Mouse (Mus musculus) intestine, embryonic 15.5 days (tissue): Measurements from ENCODE around the gene Ecm1. TPM values are rescaled to one million over a fixed set of nuclear protein-coding genes. Genes with fewer than 3 reads are reported as not detected.

Source experiments
- ATAC-seq: fragments of 200-750 bp; cut with Nextera tagmentation; 2 replicates; pipeline ENCODE4 v1.8.0; 2017; ENCODE audit warnings: moderate TSS enrichment, moderate library complexity
- H3K27ac ChIP-seq: fragments of 300-500 bp; sonication (generic); 2 replicates; pipeline ENCODE4 v1.5.1; 2015; ENCODE audit warnings: mild to moderate bottlenecking, inconsistent platforms
- H3K27me3 ChIP-seq: fragments of 300-500 bp; sonication (generic); replicated peaks from 2 replicates; pipeline ENCODE4 v1.6.1; 2015; ENCODE audit warnings: inconsistent platforms
- H3K36me3 ChIP-seq: fragments of 300-500 bp; sonication (generic); 2 replicates; pipeline ENCODE4 v1.6.1; 2015; ENCODE audit warnings: inconsistent platforms
- H3K4me1 ChIP-seq: fragments of 300-500 bp; sonication (generic); replicated peaks from 2 replicates; pipeline ENCODE4 v1.6.1; 2015; ENCODE audit warnings: inconsistent platforms
- H3K4me2 ChIP-seq: fragments of 300-500 bp; sonication (generic); replicated peaks from 2 replicates; pipeline ENCODE4 v1.6.1; 2015; ENCODE audit warnings: mild to moderate bottlenecking, inconsistent platforms
- H3K4me3 ChIP-seq: fragments of 300-500 bp; sonication (generic); replicated peaks from 2 replicates; pipeline ENCODE4 v1.5.1; 2015; ENCODE audit warnings: inconsistent platforms
- H3K9ac ChIP-seq: fragments of 300-500 bp; sonication (generic); 2 replicates; pipeline ENCODE4 v1.6.1; 2015; ENCODE audit warnings: inconsistent platforms
- H3K9me3 ChIP-seq: fragments of 300-500 bp; sonication (generic); 2 replicates; pipeline ENCODE4 v1.6.1; 2016; ENCODE audit warnings: inconsistent platforms
- WGBS: fragments of 180-500 bp; shearing (Covaris S2); methylation state at CpG from one replicate; pipeline ENCODE4 v1.1.7; 2015; 5-methylcytosine and 5-hydroxymethylcytosine counted together
- polyA plus RNA-seq: library from polyadenylated mRNA; unstranded; fragments of >200 nt; fragmentation: Nextera tagmentation; extraction: Ambion mirVana; gene quantifications from 2 replicates; pipeline ENCODE4 v1.2.1, GENCODE M21; 2015

The Ecm1 gene
- polyA plus RNA-seq, 1 experiment from 2014 or later = 20.2 TPM

DNA sequence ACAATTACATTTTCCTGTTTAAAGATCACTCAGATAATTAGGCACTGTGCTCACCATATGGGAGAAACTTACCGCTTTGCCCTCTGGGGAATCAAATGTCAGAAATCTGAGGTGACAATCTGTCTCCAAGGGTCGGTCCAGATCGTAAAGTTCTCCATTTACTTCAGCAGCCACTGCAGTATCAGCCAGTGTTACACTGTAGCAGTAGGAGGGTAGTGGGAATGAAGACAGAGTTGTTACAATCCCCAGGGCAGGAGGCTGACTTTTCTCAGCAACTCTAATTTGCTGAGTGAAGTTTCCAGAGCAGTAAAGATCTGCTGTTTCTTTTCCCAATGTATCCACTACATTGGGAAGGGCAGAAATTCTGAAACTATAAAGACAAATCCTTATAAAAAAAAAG is 13.6 kb upstream of the Ecm1 start:
- Histone ChIP-seq H3K9me3 (no peaks in the 10 kb centered on the region), H3K4me3 (no peak overlapping the region)
- no peak for ATAC-seq

DNA sequence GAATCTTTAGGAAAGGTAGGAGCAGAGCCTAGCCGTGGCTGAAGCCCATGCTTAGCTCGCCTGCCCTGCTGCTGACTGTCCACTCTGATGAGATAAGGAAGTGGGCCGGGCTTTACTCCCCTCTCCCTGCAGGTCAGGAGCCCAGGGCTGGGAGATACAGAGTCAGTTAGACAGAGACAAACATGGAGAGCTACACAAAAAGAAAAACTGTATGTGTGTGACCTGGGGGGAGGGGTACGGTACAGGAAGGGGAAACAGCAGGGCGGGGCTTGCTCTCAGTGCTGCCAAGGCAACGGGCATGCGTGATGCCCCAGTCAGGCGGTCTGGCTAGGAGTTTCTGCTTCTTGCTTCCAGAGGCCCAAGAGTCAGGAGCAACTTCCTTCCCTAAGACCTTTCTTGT is 1.0 kb upstream of the Ecm1 start:
- Histone ChIP-seq H3K36me3 (peaks cover 32% of the 10 kb centered on the region), H3K27me3 (no peaks in the 10 kb centered on the region), H3K9ac (no peak overlapping the region), H3K4me3 (no peak overlapping the region), H3K9me3 (no peaks in the 10 kb centered on the region), H3K4me2 (no peak overlapping the region), H3K4me1 (peaks cover 7% of the 10 kb centered on the region), H3K27ac (0 out of 2 replicates have a peak overlapping the region, but pooled peaks have one; percentile 2)
- ATAC-seq = no peak
- WGBS = 49% methylated on average over 8 of the region's 8 CpGs

More for the DNA sequence above, 13.6 kb upstream of the Ecm1 start:
- 87% methylated on average over 3 of the region's 3 CpGs for WGBS
- peaks cover 17% of the 10 kb centered on the region; the same call in 1 of the 2 replicates for H3K36me3 ChIP-seq
- H3K27ac ChIP-seq = no peak overlapping the region
- no peak overlapping the region for H3K9ac ChIP-seq
- H3K27me3 ChIP-seq = no peaks in the 10 kb centered on the region
- H3K4me1 ChIP-seq = no peaks in the 10 kb centered on the region
- H3K4me2 ChIP-seq = no peak overlapping the region

DNA sequence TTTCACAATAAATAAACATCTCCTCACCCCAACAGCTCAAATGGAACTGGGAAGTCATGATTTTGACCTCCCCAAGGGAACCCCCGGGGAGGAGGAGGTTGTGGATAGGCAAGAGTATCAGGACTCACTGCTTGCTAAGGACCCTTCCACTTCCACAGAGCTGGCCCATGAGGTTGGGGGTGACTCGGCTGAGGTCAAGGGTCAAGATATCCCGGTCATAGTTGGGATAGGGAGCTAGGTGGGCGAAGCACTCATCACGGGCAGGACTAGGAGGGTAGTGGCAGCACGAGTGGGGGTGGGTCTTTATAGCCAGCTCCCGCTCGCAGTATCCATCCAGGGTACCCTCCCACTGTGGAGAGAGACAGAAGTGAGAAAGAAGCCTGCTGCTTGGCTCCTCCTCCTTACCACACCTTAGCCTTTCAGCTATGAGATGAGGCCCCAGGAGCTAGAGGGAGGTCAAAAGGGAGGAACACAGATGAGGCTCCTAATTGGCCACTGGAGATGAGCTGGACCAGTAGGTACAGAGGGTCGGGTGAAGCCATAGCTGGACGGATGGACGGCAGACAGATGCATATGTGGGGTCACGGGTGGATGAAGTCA is 4.2 kb downstream of the Ecm1 start:
- 88% methylated on average over 12 of the region's 12 CpGs for WGBS
- Histone ChIP-seq H3K4me1 (peaks cover 14% of the 10 kb centered on the region), H3K36me3 (0 out of 2 replicates have a peak, but pooled peaks cover 9% of the 10 kb centered on the region), H3K9ac (no peak overlapping the region), H3K27ac (no peak overlapping the region), H3K9me3 (no peaks in the 10 kb centered on the region), H3K27me3 (no peaks in the 10 kb centered on the region), H3K4me2 (no peak overlapping the region), H3K4me3 (no peak overlapping the region)
- ATAC-seq = no peak

DNA sequence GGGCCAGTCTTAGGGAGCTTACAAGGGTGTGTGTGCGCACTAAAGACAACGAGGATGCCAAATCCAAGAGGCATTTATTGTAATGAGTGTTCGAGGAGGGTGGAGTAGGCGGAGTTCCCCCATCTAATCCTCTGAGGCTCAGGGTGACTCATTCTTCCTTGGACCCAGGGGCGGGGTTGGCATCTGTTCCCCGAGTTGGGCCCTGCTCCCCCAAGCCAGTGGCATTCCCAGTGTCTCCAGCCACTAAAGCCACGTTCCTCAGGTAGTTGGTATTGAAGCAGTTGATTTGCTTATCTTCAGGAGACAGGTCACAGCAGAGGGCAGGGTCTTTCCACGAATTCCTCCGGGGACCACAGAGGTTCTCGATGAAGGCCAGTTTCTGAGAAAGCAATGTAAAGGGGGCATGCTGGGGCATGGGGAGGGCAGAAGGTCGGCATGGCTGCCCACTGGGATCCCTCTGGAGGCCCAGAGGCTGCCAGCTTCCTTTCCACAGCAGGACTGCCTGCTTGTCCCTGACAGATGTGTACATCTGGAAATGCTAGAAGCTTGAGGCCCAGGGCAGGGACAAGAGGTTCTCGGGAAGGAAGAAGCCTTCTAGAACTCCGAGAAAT is 5.2 kb downstream of the Ecm1 start:
- Histone ChIP-seq H3K4me1 (peaks cover 8% of the 10 kb centered on the region), H3K4me3 (no peak overlapping the region), H3K9me3 (no peaks in the 10 kb centered on the region), H3K36me3 (0 out of 2 replicates have a peak, but pooled peaks cover 7% of the 10 kb centered on the region), H3K9ac (no peak overlapping the region), H3K27ac (peak overlapping the region; percentile 23; the same call in 1 of the 2 replicates), H3K27me3 (no peaks in the 10 kb centered on the region), H3K4me2 (no peak overlapping the region)
- 69% methylated on average over 13 of the region's 13 CpGs for WGBS
- ATAC-seq = no peak

DNA sequence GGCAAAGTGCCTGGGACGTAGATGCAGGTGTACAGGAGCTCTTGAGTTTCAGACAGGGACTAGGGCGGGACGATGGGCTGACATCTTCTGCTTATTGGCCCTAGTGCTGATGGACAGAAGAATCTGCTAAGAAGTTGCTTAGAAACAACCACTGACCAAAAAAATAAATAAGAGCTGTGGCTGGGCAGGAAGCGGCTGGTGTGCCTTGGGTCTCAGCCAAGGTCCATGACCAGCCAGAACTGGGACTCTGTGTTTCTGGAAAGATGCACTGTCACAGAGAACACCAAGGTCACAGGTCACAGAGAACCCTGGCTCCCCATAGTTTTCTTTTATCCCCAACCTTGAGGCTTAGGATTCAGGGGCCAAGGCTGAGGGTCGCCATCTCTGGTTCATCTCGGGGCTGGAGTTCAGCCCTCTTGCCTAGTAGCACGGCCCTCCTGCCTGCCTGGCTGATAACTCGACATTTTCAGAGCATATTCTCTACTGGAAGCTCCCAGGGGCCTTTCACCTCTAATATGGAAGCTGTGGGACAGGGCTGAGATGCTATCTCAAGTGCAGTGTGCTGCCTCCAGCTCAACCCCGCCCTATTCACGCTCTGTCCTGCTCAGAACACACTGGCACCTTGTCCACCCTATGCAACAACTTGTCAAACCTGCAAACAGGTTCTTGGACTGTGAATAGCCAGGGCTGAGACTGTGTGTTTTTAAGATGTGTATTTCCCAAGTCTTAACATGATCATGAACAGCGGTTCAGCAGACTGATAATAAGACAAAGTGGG is 6.4 kb downstream of the Ecm1 start:
- Histone ChIP-seq H3K9ac (no peak overlapping the region), H3K27ac (no peak overlapping the region), H3K4me1 (peaks cover 7% of the 10 kb centered on the region; the same call in 1 of the 2 replicates), H3K9me3 (no peaks in the 10 kb centered on the region), H3K4me2 (no peak overlapping the region), H3K36me3 (0 out of 2 replicates have a peak, but pooled peaks cover 7% of the 10 kb centered on the region), H3K4me3 (no peak overlapping the region), H3K27me3 (no peaks in the 10 kb centered on the region)
- no peak for ATAC-seq
- 77% methylated on average over 11 of the region's 11 CpGs for WGBS

DNA sequence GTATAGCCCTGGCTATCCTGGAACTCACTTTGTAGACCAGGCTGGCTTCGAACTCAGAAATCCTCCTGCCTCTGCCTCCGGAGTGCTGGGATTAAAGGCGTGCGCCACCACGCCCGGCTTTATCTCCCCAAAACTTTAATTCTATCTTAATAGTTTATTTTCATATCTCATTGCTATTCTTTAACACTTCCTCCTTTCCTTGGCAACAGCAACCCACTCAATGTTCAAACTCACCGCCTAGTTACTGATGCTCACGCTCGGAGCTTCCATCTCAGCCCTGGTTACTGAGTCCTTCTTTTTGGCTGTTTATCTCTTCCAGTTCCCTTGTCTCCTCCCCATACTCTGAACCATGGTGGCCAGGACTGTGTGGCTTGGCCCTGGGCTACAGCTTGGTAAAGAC is 7.1 kb downstream of the Ecm1 start:
- no peak overlapping the region for H3K9ac ChIP-seq
- ATAC-seq = no peak

DNA sequence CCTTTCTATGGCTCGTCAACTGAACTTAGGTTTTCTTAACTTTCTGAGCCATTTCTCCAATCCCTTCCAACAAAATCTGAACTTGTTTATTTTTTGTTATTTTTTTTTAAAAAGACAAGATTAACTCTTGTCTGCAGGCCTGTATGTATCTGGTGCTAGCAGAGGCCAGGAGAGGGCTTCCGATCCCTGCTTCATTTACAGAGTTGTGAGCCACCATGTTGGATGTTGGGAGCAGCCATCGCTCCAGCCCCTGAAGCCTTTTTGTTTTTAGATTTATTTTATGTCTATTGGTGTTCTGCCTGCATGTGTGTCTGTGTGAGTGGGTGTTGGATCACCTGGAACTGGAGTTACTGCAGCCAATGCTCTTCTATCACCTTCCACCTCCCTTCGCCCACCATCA is 7.6 kb downstream of the Ecm1 start:
- no peaks in the 10 kb centered on the region for H3K9me3 ChIP-seq
- no peak overlapping the region for H3K9ac ChIP-seq
- no peak overlapping the region for H3K27ac ChIP-seq
- H3K27me3 ChIP-seq = no peaks in the 10 kb centered on the region
- no peak overlapping the region for H3K4me2 ChIP-seq
- no peak overlapping the region for H3K4me3 ChIP-seq
- 0 out of 2 replicates have a peak, but pooled peaks cover 7% of the 10 kb centered on the region for H3K36me3 ChIP-seq
- H3K4me1 ChIP-seq = peaks cover 7% of the 10 kb centered on the region; the same call in 1 of the 2 replicates
- no peak for ATAC-seq
- WGBS = 87% methylated on average over 4 of the region's 4 CpGs

More for the DNA sequence above, 7.1 kb downstream of the Ecm1 start:
- no peaks in the 10 kb centered on the region for H3K9me3 ChIP-seq
- 0 out of 2 replicates have a peak, but pooled peaks cover 7% of the 10 kb centered on the region for H3K36me3 ChIP-seq
- 95% methylated on average over 9 of the region's 9 CpGs for WGBS
- H3K27me3 ChIP-seq = no peaks in the 10 kb centered on the region
- H3K4me2 ChIP-seq = no peak overlapping the region
- H3K4me3 ChIP-seq = no peak overlapping the region
- no peak overlapping the region for H3K27ac ChIP-seq
- peaks cover 7% of the 10 kb centered on the region; the same call in 1 of the 2 replicates for H3K4me1 ChIP-seq

DNA sequence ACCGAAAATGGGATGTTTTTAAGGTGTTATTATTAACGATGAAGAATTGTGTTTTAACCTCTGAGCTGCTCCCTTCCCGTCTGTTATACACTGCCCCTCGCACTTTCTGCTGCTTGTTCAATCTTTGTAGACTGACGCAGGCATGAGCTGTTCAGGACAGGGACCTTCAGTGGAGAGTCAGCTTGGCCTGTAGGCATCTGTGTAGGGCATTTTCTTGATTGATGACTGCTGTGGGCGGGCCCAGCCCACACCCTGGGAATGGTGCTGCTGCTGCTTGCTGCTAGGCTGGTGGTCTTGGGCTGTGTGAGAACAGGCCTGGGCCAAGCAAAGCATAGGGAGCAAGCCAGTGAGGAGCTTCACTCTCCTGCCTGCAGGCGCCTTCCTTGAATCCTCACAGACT is 8.9 kb downstream of the Ecm1 start:
- Histone ChIP-seq H3K9ac (no peak overlapping the region), H3K4me3 (no peak overlapping the region), H3K27me3 (no peaks in the 10 kb centered on the region), H3K4me1 (peaks cover 7% of the 10 kb centered on the region; the same call in 1 of the 2 replicates), H3K4me2 (no peak overlapping the region), H3K36me3 (0 out of 2 replicates have a peak, but pooled peaks cover 3% of the 10 kb centered on the region), H3K9me3 (no peaks in the 10 kb centered on the region), H3K27ac (no peak overlapping the region)
- 72% methylated on average over 7 of the region's 7 CpGs for WGBS
- no peak for ATAC-seq

DNA sequence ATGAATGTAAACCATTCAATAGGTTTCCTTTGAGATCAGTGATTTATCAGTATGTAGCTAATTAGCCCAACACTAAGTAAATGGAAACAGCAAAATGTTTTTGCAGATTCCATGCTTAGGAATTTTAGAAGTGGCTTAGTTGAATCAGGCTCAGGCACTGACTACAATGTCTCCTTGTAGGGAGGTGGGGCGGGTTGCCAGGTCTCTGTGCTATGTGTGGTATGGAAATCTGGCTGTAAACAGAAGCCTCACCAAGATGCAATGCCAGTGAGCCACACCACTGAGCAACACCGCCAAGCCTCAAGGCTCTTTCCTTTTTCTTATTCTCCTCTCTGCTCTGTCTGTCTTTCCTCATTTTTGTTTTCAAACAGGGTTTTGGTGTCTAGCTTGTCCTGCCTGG is 10.5 kb downstream of the Ecm1 start:
- Histone ChIP-seq H3K4me1 (no peaks in the 10 kb centered on the region), H3K27ac (no peak overlapping the region), H3K27me3 (no peaks in the 10 kb centered on the region), H3K4me3 (no peak overlapping the region), H3K9ac (no peak overlapping the region), H3K9me3 (no peaks in the 10 kb centered on the region), H3K36me3 (no peaks in the 10 kb centered on the region), H3K4me2 (no peak overlapping the region)
- ATAC-seq = no peak
- WGBS = 70% methylated on average over 2 of the region's 2 CpGs

DNA sequence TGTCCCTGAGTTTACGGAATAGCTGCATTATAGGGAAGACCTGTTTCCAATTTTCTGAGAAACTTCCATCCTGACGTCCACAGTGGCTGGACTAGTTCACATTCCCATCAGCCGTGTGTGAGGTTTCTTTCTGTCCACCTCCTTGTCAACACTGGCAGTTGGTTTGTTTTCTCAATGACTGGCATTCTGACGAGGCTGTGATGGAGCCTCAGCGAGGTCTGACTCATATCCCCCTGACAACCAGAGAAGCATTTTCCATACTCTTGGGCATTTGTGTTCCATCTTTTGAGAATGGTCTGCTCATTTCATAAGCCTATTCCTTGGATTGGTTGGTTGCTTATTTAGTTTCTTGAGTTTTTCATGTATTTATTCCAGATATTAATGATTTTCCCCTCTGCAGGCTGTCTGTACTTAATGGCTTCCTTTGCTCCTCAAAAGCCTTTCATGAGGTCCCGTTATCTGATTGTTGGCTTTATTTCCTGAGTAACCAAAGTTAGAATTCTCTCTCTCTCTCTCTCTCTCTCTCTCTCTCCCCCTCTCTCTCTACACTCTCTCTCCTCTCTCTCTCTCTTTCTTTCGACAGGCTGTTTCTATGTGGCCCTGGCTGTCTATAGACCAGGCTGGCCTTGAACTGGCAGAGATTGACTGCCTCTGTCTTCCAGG is 12.5 kb downstream of the Ecm1 start:
- Histone ChIP-seq H3K27ac (no peak overlapping the region), H3K9ac (no peak overlapping the region), H3K27me3 (no peaks in the 10 kb centered on the region), H3K4me3 (no peak overlapping the region), H3K36me3 (no peaks in the 10 kb centered on the region), H3K4me1 (no peaks in the 10 kb centered on the region), H3K4me2 (no peak overlapping the region), H3K9me3 (no peaks in the 10 kb centered on the region)
- no peak for ATAC-seq
- WGBS = 52% methylated on average over 7 of the region's 7 CpGs

DNA sequence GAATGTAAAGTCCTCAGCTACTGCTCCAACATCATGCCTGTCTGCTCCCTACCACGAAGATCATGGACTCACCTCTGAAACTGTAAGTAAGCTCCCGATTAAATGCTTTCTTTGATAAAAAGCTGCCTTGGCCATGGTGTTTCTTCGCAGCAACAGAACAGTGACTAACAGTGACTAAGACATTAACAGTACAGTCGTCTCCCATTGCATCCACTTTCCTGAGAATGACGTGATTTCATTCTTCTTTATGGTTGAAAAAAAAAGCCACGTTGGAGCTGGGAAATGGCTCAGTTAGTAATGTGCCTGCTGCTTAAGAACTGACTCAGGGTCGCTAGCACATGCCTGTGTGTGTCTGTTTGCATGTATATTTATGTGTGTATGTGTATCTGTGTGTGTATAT is 13.5 kb downstream of the Ecm1 start:
- Histone ChIP-seq H3K27ac (no peak overlapping the region), H3K4me1 (no peaks in the 10 kb centered on the region), H3K4me3 (no peak overlapping the region), H3K4me2 (no peak overlapping the region), H3K36me3 (no peaks in the 10 kb centered on the region), H3K27me3 (no peaks in the 10 kb centered on the region), H3K9me3 (no peaks in the 10 kb centered on the region), H3K9ac (no peak overlapping the region)
- ATAC-seq = no peak
- 86% methylated on average over 7 of the region's 7 CpGs for WGBS

DNA sequence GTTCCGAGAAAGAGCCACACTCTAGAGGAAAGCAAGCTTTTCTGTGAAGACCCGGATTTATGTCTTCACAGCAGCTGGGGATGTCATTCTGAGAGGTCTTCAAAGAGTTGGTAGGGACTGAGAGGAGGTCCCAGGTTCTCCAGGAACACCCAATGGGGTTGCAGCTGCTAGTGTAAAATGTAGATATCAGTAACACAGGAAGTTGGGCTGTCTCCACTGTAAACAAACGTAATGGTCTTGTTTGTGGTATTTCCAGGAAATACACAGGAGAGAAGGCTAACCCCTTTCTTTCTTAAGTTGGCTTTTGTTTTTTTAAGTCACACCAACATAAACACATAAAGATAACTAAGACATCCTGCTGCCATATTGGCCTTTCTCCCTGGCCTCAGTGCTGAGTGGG is 17.0 kb downstream of the Ecm1 start:
- H3K4me3 ChIP-seq = no peak overlapping the region
- no peaks in the 10 kb centered on the region for H3K27me3 ChIP-seq
- H3K4me1 ChIP-seq = no peaks in the 10 kb centered on the region
- WGBS = 73% methylated on average over 3 of the region's 3 CpGs
- no peaks in the 10 kb centered on the region for H3K9me3 ChIP-seq
- no peak overlapping the region for H3K27ac ChIP-seq
- H3K36me3 ChIP-seq = no peaks in the 10 kb centered on the region
- H3K9ac ChIP-seq = no peak overlapping the region
- H3K4me2 ChIP-seq = no peak overlapping the region
- ATAC-seq = no peak
